Mouse (Mus musculus): ENCODE measurements at regions not wholly inside any gene's neighbourhood (a gene's known extent, or its start where the extent isn't known, plus 50 kb on each side); places are given as distances from the start of the nearest gene placed in this dataset.

GRCm38 (mm10) chr4:127549018-127549417, 191.0 kb upstream of the Gjb5 start:
- no peaks in the 10 kb centered on the region for H3K27me3 ChIP-seq (ENCODE audit: insufficient read depth, low read length)
- no peak for TF ChIP-seq NANOG (IDR thresholded peaks at IDR 0.05; ENCODE audit: borderline replicate concordance, low read length)
- TF ChIP-seq POU5F1 (IDR thresholded peaks at IDR 0.05; ENCODE audit: borderline replicate concordance, low read length) = no peak
- TF ChIP-seq CTCF (conservative IDR thresholded peaks at IDR 0.05; ENCODE audit: low read length) = no peak

GRCm38 (mm10) chr4:127545106-127545505, 187.1 kb upstream of the Gjb5 start:
- Histone ChIP-seq H3K4me3 (replicated peaks; ENCODE audit: low read length) (no peak overlapping the region), H3K36me3 (ENCODE audit: insufficient read depth, low read length) (no peaks in the 10 kb centered on the region), H3K4me1 (replicated peaks; ENCODE audit: low read depth, low read length) (no peaks in the 10 kb centered on the region), H3K27me3 (ENCODE audit: insufficient read depth, low read length) (no peaks in the 10 kb centered on the region), H3K9me3 (ENCODE audit: low read length) (peaks cover 10% of the 10 kb centered on the region)
- TF ChIP-seq NANOG (IDR thresholded peaks at IDR 0.05; ENCODE audit: borderline replicate concordance, low read length) (no peak), CTCF (conservative IDR thresholded peaks at IDR 0.05; ENCODE audit: low read length) (no peak), POU5F1 (IDR thresholded peaks at IDR 0.05; ENCODE audit: borderline replicate concordance, low read length) (no peak)

More at GRCm38 (mm10) chr4:127549018-127549417, 191.0 kb upstream of the Gjb5 start:
- H3K36me3 ChIP-seq (ENCODE audit: insufficient read depth, low read length) = no peaks in the 10 kb centered on the region
- H3K9me3 ChIP-seq (ENCODE audit: low read length) = no peaks in the 10 kb centered on the region
- H3K4me1 ChIP-seq (replicated peaks; ENCODE audit: low read depth, low read length) = no peaks in the 10 kb centered on the region
- no peak overlapping the region for H3K4me3 ChIP-seq (replicated peaks; ENCODE audit: low read length)

DNA sequence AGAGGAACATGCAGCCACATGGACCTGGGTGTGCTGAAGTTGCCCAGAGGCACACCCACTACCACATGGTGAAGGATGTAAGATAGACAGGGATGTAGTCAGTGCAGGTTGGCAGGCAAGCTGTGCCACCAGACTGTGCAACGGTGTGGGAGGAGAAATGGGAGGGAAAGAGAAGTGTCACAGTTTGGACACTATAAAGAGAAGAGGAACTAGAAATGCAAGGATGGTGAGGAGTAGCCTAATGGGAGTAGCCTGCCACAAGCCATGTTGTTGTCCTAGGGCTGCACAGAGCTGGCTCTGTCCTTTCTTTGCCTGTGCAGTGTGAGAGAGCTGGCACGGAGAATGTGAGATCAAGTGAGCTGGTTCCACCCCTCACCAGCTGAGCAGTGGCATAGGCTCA, 185.3 kb upstream of the Gjb5 start:
- H3K4me3 ChIP-seq (replicated peaks; ENCODE audit: low read length) = no peak overlapping the region
- no peaks in the 10 kb centered on the region for H3K27me3 ChIP-seq (ENCODE audit: insufficient read depth, low read length)
- H3K4me1 ChIP-seq (replicated peaks; ENCODE audit: low read depth, low read length) = no peaks in the 10 kb centered on the region
- peaks cover 10% of the 10 kb centered on the region for H3K9me3 ChIP-seq (ENCODE audit: low read length)
- TF ChIP-seq POU5F1 (IDR thresholded peaks at IDR 0.05; ENCODE audit: borderline replicate concordance, low read length) (no peak), CTCF (conservative IDR thresholded peaks at IDR 0.05; ENCODE audit: low read length) (no peak), NANOG (IDR thresholded peaks at IDR 0.05; ENCODE audit: borderline replicate concordance, low read length) (no peak)
- no peaks in the 10 kb centered on the region for H3K36me3 ChIP-seq (ENCODE audit: insufficient read depth, low read length)

- Histone ChIP-seq H3K36me3 (ENCODE audit: insufficient read depth, low read length) (no peaks in the 10 kb centered on the region), H3K4me3 (replicated peaks; ENCODE audit: low read length) (no peak overlapping the region), H3K9me3 (ENCODE audit: low read length) (peaks cover 10% of the 10 kb centered on the region), H3K27me3 (ENCODE audit: insufficient read depth, low read length) (no peaks in the 10 kb centered on the region), H3K4me1 (replicated peaks; ENCODE audit: low read depth, low read length) (no peaks in the 10 kb centered on the region)
- TF ChIP-seq CTCF (conservative IDR thresholded peaks at IDR 0.05; ENCODE audit: low read length) (no peak), NANOG (IDR thresholded peaks at IDR 0.05; ENCODE audit: borderline replicate concordance, low read length) (no peak), POU5F1 (IDR thresholded peaks at IDR 0.05; ENCODE audit: borderline replicate concordance, low read length) (no peak)
Observed at GRCm38 (mm10) chr4:127542771-127543170, 184.8 kb upstream of the Gjb5 start.

GRCm38 (mm10) chr4:127536952-127537351, 179.0 kb upstream of the Gjb5 start:
- H3K4me3 ChIP-seq (replicated peaks; ENCODE audit: low read length) = no peak overlapping the region
- H3K4me1 ChIP-seq (replicated peaks; ENCODE audit: low read depth, low read length) = no peaks in the 10 kb centered on the region
- peak; percentile 71 for TF ChIP-seq CTCF (conservative IDR thresholded peaks at IDR 0.05; ENCODE audit: low read length)
- no peak for TF ChIP-seq NANOG (IDR thresholded peaks at IDR 0.05; ENCODE audit: borderline replicate concordance, low read length)
- H3K27me3 ChIP-seq (ENCODE audit: insufficient read depth, low read length) = no peaks in the 10 kb centered on the region; the same call in 1 of the 2 replicates
- no peaks in the 10 kb centered on the region for H3K36me3 ChIP-seq (ENCODE audit: insufficient read depth, low read length)
- peaks cover 10% of the 10 kb centered on the region for H3K9me3 ChIP-seq (ENCODE audit: low read length)

- peak; percentile 80 for TF ChIP-seq CTCF (conservative IDR thresholded peaks at IDR 0.05; ENCODE audit: low read length)
- no peak for TF ChIP-seq NANOG (IDR thresholded peaks at IDR 0.05; ENCODE audit: borderline replicate concordance, low read length)
- no peak for TF ChIP-seq POU5F1 (IDR thresholded peaks at IDR 0.05; ENCODE audit: borderline replicate concordance, low read length)
- Histone ChIP-seq H3K4me3 (replicated peaks; ENCODE audit: low read length) (no peak overlapping the region), H3K27me3 (ENCODE audit: insufficient read depth, low read length) (peaks cover under 1% of the 10 kb centered on the region), H3K4me1 (replicated peaks; ENCODE audit: low read depth, low read length) (no peaks in the 10 kb centered on the region), H3K9me3 (ENCODE audit: low read length) (peaks cover 3% of the 10 kb centered on the region), H3K36me3 (ENCODE audit: insufficient read depth, low read length) (no peaks in the 10 kb centered on the region)
Observed at GRCm38 (mm10) chr4:127535630-127536029, 177.6 kb upstream of the Gjb5 start.

GRCm38 (mm10) chr4:127534411-127534810, 176.4 kb upstream of the Gjb5 start:
- H3K4me3 ChIP-seq (replicated peaks; ENCODE audit: low read length) = no peak overlapping the region
- no peak for TF ChIP-seq NANOG (IDR thresholded peaks at IDR 0.05; ENCODE audit: borderline replicate concordance, low read length)
- no peak for TF ChIP-seq CTCF (conservative IDR thresholded peaks at IDR 0.05; ENCODE audit: low read length)
- no peak for TF ChIP-seq POU5F1 (IDR thresholded peaks at IDR 0.05; ENCODE audit: borderline replicate concordance, low read length)

GRCm38 (mm10) chr4:127533726-127534125, 175.7 kb upstream of the Gjb5 start:
- Histone ChIP-seq H3K4me3 (replicated peaks; ENCODE audit: low read length) (no peak overlapping the region), H3K27me3 (ENCODE audit: insufficient read depth, low read length) (peaks cover 3% of the 10 kb centered on the region), H3K4me1 (replicated peaks; ENCODE audit: low read depth, low read length) (no peaks in the 10 kb centered on the region), H3K36me3 (ENCODE audit: insufficient read depth, low read length) (no peaks in the 10 kb centered on the region), H3K9me3 (ENCODE audit: low read length) (no peaks in the 10 kb centered on the region)
- TF ChIP-seq CTCF (conservative IDR thresholded peaks at IDR 0.05; ENCODE audit: low read length) (no peak), NANOG (IDR thresholded peaks at IDR 0.05; ENCODE audit: borderline replicate concordance, low read length) (no peak), POU5F1 (IDR thresholded peaks at IDR 0.05; ENCODE audit: borderline replicate concordance, low read length) (no peak)

More at GRCm38 (mm10) chr4:127534411-127534810, 176.4 kb upstream of the Gjb5 start:
- no peaks in the 10 kb centered on the region for H3K4me1 ChIP-seq (replicated peaks; ENCODE audit: low read depth, low read length)
- H3K36me3 ChIP-seq (ENCODE audit: insufficient read depth, low read length) = no peaks in the 10 kb centered on the region
- H3K9me3 ChIP-seq (ENCODE audit: low read length) = no peaks in the 10 kb centered on the region
- peaks cover 3% of the 10 kb centered on the region for H3K27me3 ChIP-seq (ENCODE audit: insufficient read depth, low read length)

DNA sequence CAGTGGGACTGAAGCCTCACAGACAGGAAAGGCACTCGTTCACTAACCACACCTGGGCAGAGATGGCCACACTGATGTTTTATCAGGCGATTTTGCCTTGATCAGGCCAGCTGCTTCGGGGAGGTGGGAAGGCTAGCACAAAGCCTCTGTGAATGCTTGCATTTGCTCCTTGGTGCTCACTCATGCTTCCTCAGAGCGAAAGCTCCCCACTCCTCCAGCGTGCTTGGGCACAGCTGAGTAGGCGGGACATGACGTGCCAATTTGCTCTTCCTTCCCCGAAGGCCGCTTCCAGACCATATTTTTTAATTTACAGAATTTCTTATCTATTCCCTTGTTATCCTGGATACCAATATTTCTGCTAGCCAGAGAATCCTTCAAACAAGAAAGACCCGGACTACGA, 172.8 kb upstream of the Gjb5 start:
- TF ChIP-seq POU5F1 (IDR thresholded peaks at IDR 0.05; ENCODE audit: borderline replicate concordance, low read length) = no peak
- Histone ChIP-seq H3K9me3 (ENCODE audit: low read length) (no peaks in the 10 kb centered on the region), H3K4me3 (replicated peaks; ENCODE audit: low read length) (no peak overlapping the region), H3K4me1 (replicated peaks; ENCODE audit: low read depth, low read length) (no peaks in the 10 kb centered on the region), H3K36me3 (ENCODE audit: insufficient read depth, low read length) (no peaks in the 10 kb centered on the region), H3K27me3 (ENCODE audit: insufficient read depth, low read length) (peaks cover 3% of the 10 kb centered on the region)
